Mouse (Mus musculus) retina, postnatal 7 days (tissue): Measurements from ENCODE around the gene Cldn15.

Experiments used
- DNase-seq: peaks from one replicate; pipeline ENCODE4 v3.0.0-alpha.2; 2012; ENCODE audit warnings: low read depth, low spot score

The Cldn15 gene

DNA sequence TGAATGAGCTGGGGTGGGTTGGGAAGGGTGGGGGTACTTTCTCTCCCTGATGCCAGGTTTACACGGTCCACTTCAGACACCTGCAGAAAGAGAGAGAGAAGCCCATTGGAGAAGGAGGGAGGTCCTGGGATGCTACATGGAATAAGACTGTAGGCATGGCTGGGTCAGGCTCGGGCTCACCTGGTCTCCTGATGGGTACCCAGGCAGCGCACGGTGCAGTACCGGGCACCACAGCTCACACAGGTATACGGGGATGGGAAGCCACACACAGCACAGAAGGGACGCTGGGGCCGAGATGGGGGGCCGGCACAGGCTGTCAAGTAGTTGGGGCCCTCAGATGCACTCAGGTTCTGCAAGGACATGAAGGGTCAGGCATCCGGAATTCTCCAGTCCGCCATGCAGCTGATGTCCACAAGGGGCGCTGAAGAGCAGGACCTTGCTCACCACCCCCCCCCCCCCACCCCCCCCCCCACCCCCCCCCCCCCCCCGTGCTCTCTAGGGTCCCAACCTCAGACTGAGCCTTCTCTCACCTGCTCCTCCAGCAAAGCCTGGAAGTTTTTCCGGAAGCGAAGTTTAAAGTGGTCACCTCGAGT, 16.0 kb downstream of the Cldn15 start:
- peak; percentile 53 for DNase-seq

DNA sequence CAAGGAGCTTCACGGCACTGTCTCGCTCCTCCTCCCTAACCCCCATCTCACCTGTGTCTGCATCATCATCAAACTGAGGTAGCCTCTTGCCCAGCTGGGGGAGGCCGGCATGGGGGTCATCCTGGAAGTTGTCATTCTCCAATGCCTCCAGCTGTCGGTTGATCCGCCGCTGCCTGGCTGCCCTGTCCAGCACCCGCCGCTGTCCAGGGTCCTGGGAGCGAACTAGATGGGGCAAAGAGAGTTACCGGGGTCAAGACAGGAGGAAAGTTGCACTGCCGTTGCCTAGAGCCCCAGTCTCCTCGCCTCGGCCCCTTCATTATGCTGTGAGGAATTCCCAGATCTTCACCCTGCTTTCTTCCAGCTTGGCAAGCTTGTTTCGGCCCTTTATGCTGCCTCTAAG, 18.4 kb downstream of the Cldn15 start:
- no peak for DNase-seq

DNA sequence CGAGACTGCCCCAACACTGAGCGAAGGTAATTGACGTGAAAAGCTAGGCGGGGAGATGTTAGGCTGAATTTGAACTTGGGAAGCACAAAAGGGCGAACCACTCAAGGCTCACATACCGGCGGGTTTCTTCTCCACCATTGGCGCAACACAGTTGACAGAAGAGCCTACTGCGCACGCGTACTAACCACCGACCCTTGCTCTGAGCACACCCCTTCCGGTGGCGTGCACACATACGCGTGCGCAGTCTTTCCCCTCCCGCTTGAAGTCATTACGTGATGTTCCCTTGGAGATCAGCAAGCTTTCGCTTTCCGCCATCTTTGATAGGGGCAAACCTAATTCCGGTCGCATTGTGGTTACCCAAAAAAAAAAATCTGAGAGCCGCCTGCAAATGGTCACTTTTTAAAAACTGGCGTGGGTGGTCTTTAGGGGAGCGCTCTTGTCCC, 20.3 kb downstream of the Cldn15 start, which contains the start of gene Plod3:
Gene Plod3 (plus strand): TSS at position 325 of the 443 bp plus-strand sequence.
- DNase-seq, result peak; percentile 99

DNA sequence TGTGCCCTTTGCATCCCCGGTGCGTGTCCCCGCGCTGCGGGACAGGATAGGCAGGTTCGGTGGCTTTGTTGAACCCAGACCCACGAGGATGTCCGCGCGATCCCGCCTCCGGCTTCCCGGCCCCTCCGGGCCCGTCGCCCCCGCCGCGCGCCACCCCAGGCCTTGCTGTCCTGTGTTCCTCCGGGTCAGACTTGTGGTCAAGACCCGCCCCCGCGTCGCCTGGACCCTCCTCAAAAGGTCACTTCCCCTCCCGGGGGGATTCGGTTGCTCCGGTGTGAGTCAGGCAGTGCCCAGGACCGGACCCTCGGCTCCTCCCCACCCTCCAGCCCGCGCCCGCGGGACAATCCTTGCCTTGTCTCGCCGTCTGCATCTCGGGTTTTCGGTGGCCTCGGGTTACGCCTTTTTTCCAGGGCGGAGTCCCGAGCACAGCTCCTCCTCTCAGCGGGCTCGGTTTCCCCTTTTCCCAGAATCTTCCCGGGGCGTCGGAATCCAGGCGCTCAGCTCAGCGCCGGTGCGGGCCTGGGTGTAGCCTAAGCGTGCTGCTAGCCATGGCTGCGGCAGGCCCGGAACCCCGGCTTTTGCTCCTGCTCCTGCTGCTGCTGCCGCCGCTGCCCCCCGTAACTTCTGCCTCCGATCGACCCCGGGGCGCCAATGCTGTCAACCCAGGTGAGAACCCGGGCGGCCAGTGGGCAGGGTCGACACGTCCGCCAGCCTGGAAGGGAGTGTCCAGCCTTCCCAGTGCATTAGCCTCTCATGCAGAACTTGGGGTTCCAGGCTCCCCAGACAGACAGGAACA, 20.9 kb downstream of the Cldn15 start:
- DNase-seq, result peak; percentile 31

DNA sequence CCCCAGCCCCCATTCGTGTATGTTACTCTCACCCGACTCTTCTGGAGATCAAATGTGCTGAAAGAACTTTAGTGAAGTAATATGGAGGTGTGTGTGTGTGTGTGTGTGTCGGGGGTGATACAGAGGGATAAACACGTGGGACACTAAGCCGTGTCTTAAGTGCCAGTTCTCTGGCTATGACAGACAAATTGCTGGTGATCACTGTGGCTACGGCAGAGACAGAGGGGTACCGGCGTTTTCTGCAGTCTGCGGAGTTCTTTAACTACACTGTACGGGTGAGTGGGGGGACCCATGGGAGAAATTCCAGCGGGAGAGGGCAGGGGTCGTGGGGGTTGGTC, 21.5 kb downstream of the Cldn15 start, which contains the start of gene Znhit1:
Gene Znhit1 (minus strand): TSS at position 88 of the 338 bp plus-strand sequence.
- no peak for DNase-seq

DNA sequence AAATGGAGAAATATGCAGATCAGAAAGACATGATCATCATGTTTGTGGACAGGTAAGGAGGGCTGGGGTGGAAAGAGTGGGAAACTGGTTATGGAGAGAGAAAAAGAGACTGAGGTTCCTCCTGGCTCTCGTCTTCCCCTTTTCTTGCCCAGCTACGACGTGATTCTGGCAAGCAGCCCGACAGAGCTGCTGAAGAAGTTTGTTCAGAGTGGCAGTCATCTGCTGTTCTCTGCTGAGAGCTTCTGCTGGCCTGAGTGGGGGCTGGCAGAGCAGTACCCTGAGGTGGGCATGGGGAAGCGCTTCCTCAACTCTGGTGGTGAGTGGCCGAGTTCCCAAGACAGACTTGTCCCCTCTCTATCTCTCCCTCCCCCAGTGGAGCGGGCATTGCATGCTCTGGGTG, 22.0 kb downstream of the Cldn15 start:
- DNase-seq, result no peak

DNA sequence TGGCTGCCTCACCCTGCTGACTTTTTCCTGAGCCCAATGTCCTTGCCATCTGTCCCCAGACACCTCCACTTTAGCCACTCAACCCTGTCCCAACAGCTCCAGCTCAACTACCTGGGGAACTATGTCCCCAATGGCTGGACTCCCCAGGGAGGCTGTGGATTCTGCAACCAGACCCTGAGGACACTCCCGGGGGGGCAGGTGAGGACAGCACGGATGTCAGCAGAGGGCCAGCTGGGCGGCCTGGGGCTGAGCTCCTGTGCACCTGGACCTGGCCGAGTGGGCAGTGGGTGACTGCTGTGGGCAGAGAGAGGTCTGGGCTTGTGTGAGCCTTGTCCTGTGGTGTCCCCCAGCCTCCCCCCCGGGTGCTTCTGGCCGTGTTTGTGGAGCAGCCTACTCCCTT, 23.4 kb downstream of the Cldn15 start:
- no peak for DNase-seq

DNA sequence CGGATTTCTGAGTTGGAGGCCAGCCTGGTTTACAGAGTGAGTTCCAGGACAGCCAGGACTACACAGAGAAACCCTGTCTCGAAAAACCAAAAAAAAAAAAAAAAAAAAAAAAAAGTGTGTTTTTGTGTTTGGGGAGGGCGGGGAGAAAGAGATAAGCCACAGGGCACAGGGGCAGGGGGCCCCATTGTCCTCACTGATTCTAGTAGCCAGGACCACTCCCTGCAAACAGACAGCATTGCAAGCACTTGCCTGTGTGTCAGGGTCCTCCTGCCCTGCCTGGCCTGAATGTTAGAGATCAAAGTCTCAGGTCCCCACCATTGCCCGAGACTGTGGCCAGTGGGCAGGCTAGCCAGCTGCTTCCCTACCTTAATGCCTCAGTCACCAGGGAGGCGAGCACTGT, 33.0 kb downstream of the Cldn15 start:
- DNase-seq, result no peak

DNA sequence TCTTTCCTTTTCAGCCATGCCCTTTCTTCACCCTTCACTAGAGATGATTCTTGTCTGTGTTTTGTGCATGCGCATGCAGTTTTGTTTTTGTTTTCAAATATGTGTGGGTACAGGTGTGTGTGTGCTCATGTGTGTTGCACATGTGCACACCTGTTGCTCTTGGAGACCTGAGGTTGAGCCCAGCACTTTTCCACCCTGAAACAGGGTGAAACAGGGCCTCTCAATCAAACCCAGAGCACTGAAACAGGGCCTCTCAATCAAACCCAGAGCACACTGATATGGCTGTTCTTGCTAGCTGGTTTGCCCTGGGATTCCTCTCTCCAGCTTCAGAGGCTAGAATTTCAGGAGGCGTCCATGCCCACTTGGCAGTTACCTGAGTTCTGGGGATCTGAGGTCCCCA, 34.2 kb downstream of the Cldn15 start:
- no peak for DNase-seq

DNA sequence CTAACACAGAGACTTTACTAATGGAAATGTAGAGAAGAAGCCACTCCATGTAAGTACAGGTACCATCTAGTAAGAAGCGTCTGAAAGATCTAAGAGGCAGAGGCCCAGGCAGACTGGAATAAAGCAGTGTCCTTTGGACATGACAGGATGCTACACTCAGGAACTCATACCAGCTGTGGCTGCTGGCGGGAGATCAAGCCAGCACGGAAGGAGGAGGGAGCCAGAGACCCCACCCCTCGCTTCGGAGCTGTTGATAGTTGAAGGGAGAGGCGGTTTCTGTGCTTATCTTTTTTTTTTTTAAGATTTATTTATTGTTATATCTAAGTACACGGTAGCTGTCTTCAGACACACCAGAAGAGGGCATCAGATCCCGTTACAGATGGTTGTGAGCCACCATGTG, 40.9 kb downstream of the Cldn15 start:
- DNase-seq, result no peak

DNA sequence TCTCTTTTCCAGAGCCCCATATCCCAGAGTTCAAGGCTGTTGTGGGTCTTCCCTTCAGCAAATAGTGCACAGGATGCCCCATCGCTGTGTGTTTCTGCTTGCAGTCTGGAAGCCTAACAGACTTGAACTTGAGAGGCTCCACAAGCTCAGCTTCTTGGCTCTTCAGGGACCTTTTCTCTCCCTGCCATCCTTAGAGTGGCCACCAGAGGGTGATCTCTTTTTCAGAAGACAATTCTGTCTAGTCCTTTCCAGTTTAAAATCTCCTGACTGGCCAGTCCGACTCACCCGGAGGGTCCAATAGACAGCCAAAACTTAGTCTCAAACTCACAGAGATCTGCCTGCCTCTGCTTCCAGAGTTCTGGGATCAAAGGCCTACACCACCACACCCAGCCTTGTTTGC, 43.6 kb downstream of the Cldn15 start:
- DNase-seq, result no peak

DNA sequence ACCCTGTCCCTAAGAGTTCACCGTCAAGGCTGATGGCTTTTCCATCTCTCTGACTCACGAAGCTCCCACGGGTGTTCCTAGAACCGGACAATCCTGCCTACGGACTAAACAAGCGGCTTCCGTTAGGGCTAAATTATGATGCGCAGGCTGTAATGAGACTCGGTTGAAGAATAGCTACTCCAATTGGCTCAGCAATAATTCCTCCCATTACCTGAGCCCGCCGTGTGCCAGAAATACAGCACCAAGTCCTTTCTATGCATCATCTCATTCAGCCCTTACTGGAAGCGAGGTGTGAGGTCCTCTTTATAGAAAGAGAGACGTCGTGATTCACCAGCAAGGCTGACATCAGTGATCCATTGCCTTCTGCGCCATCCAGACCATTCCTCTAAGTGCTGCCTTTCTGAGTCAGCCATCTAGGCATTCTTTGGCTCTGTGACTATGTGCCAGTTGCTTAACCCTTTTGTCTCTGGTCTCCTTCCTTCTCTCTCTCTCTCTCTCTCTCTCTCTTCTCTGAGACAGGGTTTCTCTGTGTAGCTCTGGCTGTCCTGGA, 46.1 kb downstream of the Cldn15 start:
- no peak for DNase-seq

DNA sequence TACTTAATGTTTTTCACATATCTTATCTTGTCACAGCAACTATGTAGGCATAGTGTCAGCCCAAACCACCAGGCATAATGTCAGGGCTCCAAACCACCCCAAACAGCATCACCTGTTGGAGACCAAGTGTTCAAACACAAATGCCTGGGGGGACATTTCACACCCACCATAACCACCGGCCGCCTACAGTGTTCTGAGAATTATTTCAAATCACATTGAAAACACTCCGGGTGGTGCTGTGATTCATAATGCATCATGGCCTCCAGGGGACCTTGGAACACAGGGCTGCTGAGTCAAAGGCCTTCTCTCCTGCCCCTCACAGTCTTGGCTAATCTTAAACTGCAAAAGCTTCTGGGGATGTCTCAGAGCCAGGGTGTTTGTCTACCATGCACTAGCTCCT, 49.5 kb downstream of the Cldn15 start:
- DNase-seq, result no peak

DNA sequence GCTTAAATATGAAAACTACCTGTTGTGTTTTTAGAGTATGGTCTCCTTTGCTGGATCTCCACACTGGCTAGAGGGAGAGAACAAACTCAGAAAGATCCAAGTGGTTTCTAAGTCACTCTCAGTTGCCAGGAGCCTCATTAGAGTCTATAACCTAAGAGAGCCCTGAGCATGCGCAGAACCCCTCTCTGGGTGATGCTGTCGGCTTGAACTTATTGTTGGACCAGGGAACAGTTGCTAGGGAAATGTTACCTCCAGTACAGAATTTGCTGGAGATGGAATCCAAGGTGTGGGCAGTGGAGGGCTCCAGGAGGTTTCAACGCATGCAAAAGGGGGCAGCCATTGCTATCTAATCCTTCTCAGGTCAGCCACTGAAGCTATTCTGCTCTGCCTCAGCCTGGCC, 57.9 kb downstream of the Cldn15 start:
- DNase-seq, result no peak

DNA sequence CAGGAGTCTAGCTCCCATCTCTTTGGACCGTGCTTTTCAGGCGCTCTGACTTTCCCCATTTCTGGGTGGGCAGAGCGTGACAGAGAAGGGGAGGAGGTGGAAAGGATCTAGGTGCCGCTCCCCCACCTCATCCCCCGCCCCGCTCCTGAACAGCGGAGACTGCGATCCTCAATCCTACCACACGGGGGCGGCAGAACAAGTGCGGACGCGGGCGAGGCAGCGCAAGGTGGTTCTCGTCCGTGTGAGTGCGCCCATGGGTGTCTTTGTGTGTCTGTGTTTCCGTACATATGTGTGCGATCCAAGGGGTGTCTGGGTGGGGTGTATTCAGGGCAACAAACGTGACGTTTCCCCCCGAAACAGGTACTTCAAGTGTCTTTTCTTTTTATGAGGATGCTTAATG, 58.7 kb downstream of the Cldn15 start:
- DNase-seq, result peak; percentile 66
